Mouse (Mus musculus): Measurements from ENCODE around the gene Nfia. TPM values are rescaled to one million over a fixed set of nuclear protein-coding genes. Genes with fewer than 3 reads are reported as not detected.

Nfia gene
- polyA plus RNA-seq, 1 experiment from 2014 or later = 14.4 TPM

DNA sequence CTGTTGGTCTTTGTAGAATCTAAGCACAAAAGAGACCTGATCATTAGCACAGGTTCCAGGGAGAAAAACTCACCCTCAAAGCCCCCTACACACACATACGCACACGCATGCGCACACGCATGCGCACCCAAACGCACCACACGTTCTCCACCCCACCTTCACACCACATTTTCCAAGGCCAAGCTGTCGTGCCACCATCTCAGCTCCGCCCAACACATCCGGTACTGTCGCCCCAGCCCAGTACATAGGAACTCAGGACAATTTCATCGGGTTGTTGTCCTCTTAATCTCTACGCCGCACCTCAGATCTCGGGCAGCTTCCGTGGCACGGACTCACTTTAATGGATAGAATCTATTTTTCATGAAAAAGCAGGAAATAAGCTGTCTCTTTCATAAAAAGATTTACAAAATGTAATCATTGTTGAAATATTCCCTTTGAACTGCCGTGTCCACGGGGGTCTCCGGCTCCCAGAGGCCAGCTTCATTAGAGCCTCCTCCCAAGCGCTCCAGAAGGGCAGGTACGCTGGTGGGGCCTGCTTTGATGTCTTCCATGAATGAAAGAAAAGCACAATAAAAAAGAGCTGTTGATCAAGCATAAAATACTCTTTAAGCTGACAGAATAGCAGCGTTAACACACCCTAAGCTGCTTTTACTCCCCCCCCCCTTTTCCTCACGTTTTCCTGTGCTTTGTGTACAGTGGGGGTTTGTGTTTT, 330.2 kb downstream of the Nfia start:
- Histone ChIP-seq H3K4me3 (no peak overlapping the region), H3K36me3 (no peaks in the 10 kb centered on the region), H3K9me3 (no peaks in the 10 kb centered on the region), H3K4me1 (peaks cover 51% of the 10 kb centered on the region), H3K27me3 (ENCODE audit: insufficient read depth, poor library complexity, severe bottlenecking) (no peaks in the 10 kb centered on the region), H3K27ac (no peak overlapping the region)
- no peak for DNase-seq (ENCODE audit: low spot score)
- 78% methylated on average over 24 of the region's 24 CpGs for WGBS

- H3K27ac ChIP-seq = no peak overlapping the region
- WGBS = 75% methylated on average over 2 of the region's 2 CpGs
- H3K4me3 ChIP-seq = no peak overlapping the region
- DNase-seq (ENCODE audit: low spot score) = no peak
- H3K4me1 ChIP-seq = peaks cover 54% of the 10 kb centered on the region
- no peaks in the 10 kb centered on the region for H3K27me3 ChIP-seq (ENCODE audit: insufficient read depth, poor library complexity, severe bottlenecking)
- H3K9me3 ChIP-seq = no peaks in the 10 kb centered on the region
- no peaks in the 10 kb centered on the region for H3K36me3 ChIP-seq
These were observed 330.8 kb downstream of the Nfia start for GRCm38 (mm10) chr4:98103337-98103666.

- no peaks in the 10 kb centered on the region for H3K9me3 ChIP-seq
- no peaks in the 10 kb centered on the region for H3K27me3 ChIP-seq (ENCODE audit: insufficient read depth, poor library complexity, severe bottlenecking)
- no peaks in the 10 kb centered on the region for H3K36me3 ChIP-seq
- DNase-seq (ENCODE audit: low spot score) = no peak
- peaks cover 55% of the 10 kb centered on the region for H3K4me1 ChIP-seq
- H3K4me3 ChIP-seq = no peak overlapping the region
- H3K27ac ChIP-seq = no peak overlapping the region; the same call in 1 of the 2 replicates
- WGBS = 86% methylated on average over 8 of the region's 8 CpGs
These were observed 331.6 kb downstream of the Nfia start for GRCm38 (mm10) chr4:98104161-98104560.

- H3K4me3 ChIP-seq = no peak overlapping the region
- H3K27me3 ChIP-seq (ENCODE audit: insufficient read depth, poor library complexity, severe bottlenecking) = no peaks in the 10 kb centered on the region
- peaks cover 56% of the 10 kb centered on the region for H3K4me1 ChIP-seq
- H3K27ac ChIP-seq = no peak overlapping the region
- H3K9me3 ChIP-seq = no peaks in the 10 kb centered on the region
- DNase-seq (ENCODE audit: low spot score) = peak; percentile 30
- H3K36me3 ChIP-seq = no peaks in the 10 kb centered on the region
- 52% methylated on average over 9 of the region's 9 CpGs for WGBS
These were observed 332.6 kb downstream of the Nfia start for GRCm38 (mm10) chr4:98104911-98105702.

- no peaks in the 10 kb centered on the region for H3K9me3 ChIP-seq
- DNase-seq (ENCODE audit: low spot score) = peak; percentile 46
- no peaks in the 10 kb centered on the region for H3K27me3 ChIP-seq (ENCODE audit: insufficient read depth, poor library complexity, severe bottlenecking)
- H3K4me1 ChIP-seq = peaks cover 54% of the 10 kb centered on the region
- H3K4me3 ChIP-seq = no peak overlapping the region
- 69% methylated on average over 6 of the region's 6 CpGs for WGBS
- H3K36me3 ChIP-seq = no peaks in the 10 kb centered on the region
- peak overlapping the region; percentile 59; the same call in 1 of the 2 replicates for H3K27ac ChIP-seq
These were observed 333.4 kb downstream of the Nfia start for GRCm38 (mm10) chr4:98105971-98106370.

DNA sequence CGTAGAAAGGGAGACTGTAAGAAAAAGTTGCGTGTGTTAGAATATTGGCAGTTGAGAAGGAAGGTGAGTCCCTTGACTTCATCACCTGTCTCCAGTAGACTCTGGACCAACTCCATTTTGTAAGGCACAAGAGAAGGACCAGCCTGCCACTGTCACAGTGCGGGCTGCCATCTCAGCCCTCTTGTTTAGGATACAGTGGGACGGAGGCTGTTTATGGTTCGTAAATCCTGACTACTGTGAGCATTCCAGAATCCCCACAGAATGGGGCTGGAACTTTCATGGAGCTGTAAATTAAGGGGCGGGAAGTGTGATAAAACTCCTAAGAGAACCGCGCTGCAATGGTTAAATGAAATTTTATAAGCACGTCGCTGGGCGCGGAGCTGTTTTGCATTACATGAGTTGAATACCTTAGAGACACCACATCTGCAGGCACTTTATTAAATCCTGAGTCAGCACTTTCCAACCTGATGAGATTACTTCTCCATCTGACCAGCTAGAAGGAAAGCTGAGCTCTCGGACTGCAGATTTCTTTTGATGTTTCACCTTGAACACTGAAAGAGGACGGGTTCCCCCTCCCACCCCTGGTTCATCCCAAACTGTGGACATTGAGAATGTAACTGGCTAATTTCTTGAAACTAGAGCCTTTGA, 334.0 kb downstream of the Nfia start:
- Histone ChIP-seq H3K36me3 (0 out of 2 replicates have a peak, but pooled peaks cover 2% of the 10 kb centered on the region), H3K27ac (peak overlapping the region; percentile 59), H3K4me1 (peaks cover 48% of the 10 kb centered on the region), H3K27me3 (ENCODE audit: insufficient read depth, poor library complexity, severe bottlenecking) (no peaks in the 10 kb centered on the region), H3K9me3 (no peaks in the 10 kb centered on the region), H3K4me3 (peak overlapping the region; percentile 22; the same call in 1 of the 2 replicates)
- peak; percentile 53 for DNase-seq (ENCODE audit: low spot score)
- 35% methylated on average over 14 of the region's 14 CpGs for WGBS

GRCm38 (mm10) chr4:98107093-98107453, 334.5 kb downstream of the Nfia start:
- H3K27me3 ChIP-seq (ENCODE audit: insufficient read depth, poor library complexity, severe bottlenecking) = no peaks in the 10 kb centered on the region
- H3K36me3 ChIP-seq = 0 out of 2 replicates have a peak, but pooled peaks cover 2% of the 10 kb centered on the region
- peak; percentile 64 for DNase-seq (ENCODE audit: low spot score)
- peaks cover 44% of the 10 kb centered on the region for H3K4me1 ChIP-seq
- 25% methylated on average over 4 of the region's 4 CpGs for WGBS
- peak overlapping the region; percentile 59; the same call in 1 of the 2 replicates for H3K27ac ChIP-seq
- H3K9me3 ChIP-seq = no peaks in the 10 kb centered on the region
- H3K4me3 ChIP-seq = no peak overlapping the region

DNA sequence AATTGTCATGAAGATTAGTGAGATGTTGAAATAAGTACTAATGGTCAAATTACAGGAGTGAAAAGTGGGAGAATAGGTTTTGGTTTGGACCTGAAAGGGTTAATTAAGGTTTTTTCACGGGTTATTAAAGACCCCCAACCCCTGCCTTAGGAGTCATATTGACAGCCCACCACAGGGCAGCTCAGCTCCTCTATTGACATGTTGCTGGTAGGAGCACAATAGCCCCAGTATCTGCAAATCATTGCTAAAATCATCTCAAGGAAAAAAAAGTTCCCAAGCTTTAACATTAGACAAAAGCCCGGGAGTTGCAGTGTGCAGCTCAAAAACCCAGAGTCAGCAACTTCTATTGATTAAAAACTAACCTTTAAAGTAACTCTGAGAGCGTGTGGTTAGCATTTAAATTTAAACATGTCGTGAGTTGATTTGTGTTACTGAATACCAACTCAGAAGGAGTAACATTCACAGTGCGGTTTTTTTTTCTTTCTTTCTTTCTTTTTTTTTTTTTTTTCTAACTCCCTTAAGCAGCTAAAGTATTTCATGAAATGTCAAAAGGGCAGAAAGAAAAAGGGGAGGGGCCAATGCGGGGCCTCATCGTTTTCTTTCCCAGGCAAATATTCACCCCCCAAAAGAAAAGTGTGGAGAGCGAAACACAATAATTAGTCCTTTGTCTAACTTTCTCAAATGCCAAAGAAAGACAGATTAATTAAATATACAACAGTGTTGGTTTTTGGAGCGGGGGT, 335.6 kb downstream of the Nfia start:
- Histone ChIP-seq H3K4me1 (peaks cover 44% of the 10 kb centered on the region), H3K4me3 (no peak overlapping the region), H3K27ac (peak overlapping the region; percentile 67), H3K27me3 (ENCODE audit: insufficient read depth, poor library complexity, severe bottlenecking) (no peaks in the 10 kb centered on the region), H3K9me3 (no peaks in the 10 kb centered on the region), H3K36me3 (0 out of 2 replicates have a peak, but pooled peaks cover 2% of the 10 kb centered on the region)
- WGBS = 40% methylated on average over 9 of the region's 9 CpGs
- peak; percentile 66 for DNase-seq (ENCODE audit: low spot score)

GRCm38 (mm10) chr4:98108676-98109016, 336.1 kb downstream of the Nfia start:
- Histone ChIP-seq H3K27me3 (ENCODE audit: insufficient read depth, poor library complexity, severe bottlenecking) (no peaks in the 10 kb centered on the region), H3K4me1 (peaks cover 44% of the 10 kb centered on the region), H3K27ac (peak overlapping the region; percentile 67; the same call in 1 of the 2 replicates), H3K36me3 (0 out of 2 replicates have a peak, but pooled peaks cover 2% of the 10 kb centered on the region), H3K9me3 (no peaks in the 10 kb centered on the region), H3K4me3 (no peak overlapping the region)
- DNase-seq (ENCODE audit: low spot score) = peak; percentile 75
- WGBS = 20% methylated on average over 4 of the region's 4 CpGs

DNA sequence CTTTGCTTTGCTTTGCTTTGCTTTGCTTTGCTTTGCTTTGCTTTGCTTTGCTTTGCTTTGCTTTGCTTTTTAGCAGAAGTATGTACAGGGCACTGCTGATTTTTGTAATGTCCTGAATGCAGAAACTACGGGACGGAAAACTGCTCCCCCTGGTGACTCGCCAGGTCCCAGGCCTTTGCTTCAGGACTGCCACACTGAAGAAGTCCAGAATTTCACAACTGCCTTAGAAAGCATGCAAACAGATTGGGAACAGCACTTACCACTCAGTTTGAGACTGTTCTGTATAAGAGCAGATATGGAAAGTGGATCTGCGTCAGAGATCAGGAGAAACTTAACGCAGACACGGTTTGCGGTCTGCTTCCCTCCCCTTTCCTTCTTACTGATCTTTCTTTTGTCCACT, 336.5 kb downstream of the Nfia start:
- Histone ChIP-seq H3K9me3 (no peaks in the 10 kb centered on the region), H3K27me3 (ENCODE audit: insufficient read depth, poor library complexity, severe bottlenecking) (no peaks in the 10 kb centered on the region), H3K27ac (peak overlapping the region; percentile 67), H3K4me3 (no peak overlapping the region), H3K36me3 (0 out of 2 replicates have a peak, but pooled peaks cover 2% of the 10 kb centered on the region), H3K4me1 (peaks cover 44% of the 10 kb centered on the region)
- peak; percentile 83 for DNase-seq (ENCODE audit: low spot score)
- 8% methylated on average over 7 of the region's 7 CpGs for WGBS

DNA sequence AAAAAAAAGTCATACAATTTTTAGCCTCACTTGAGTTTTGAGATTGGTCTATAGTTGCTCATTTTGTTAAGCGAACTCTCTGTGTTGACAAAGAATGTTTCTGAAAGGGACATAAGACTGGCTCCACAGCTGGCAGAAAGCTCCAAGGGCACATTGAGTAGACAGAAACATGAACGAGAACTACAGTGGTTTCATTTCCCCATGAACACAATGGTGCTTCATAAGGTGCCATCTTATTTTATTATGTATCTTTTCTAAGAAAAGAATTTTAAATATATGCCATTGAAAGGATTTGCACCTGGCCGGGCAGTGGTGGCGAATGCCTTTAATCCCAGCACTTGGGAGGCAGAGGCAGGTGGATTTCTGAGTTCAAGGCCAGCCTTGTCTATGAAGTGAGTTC, 337.4 kb downstream of the Nfia start:
- H3K36me3 ChIP-seq = 0 out of 2 replicates have a peak, but pooled peaks cover 2% of the 10 kb centered on the region
- no peaks in the 10 kb centered on the region for H3K27me3 ChIP-seq (ENCODE audit: insufficient read depth, poor library complexity, severe bottlenecking)
- WGBS = 90% methylated on average over 4 of the region's 4 CpGs
- H3K9me3 ChIP-seq = no peaks in the 10 kb centered on the region
- peak; percentile 16 for DNase-seq (ENCODE audit: low spot score)
- no peak overlapping the region for H3K4me3 ChIP-seq
- H3K4me1 ChIP-seq = peaks cover 41% of the 10 kb centered on the region
- no peak overlapping the region for H3K27ac ChIP-seq

- Histone ChIP-seq H3K27me3 (ENCODE audit: insufficient read depth, poor library complexity, severe bottlenecking) (no peaks in the 10 kb centered on the region), H3K4me1 (peaks cover 12% of the 10 kb centered on the region), H3K27ac (no peak overlapping the region), H3K36me3 (0 out of 2 replicates have a peak, but pooled peaks cover 2% of the 10 kb centered on the region), H3K4me3 (0 out of 2 replicates have a peak overlapping the region, but pooled peaks have one; percentile 1), H3K9me3 (no peaks in the 10 kb centered on the region)
- WGBS = 64% methylated on average over 10 of the region's 10 CpGs
- DNase-seq (ENCODE audit: low spot score) = peak; percentile 57
These were observed 340.9 kb downstream of the Nfia start for GRCm38 (mm10) chr4:98113289-98114024.
